Mouse (Mus musculus) liver, adult 2 months (tissue): ENCODE measurements at regions not wholly inside any gene's neighbourhood (a gene's known extent, or its start where the extent isn't known, plus 50 kb on each side); places are given as distances from the start of the nearest gene placed in this dataset.

Experiments
- CTCF ChIP-seq: fragments of 200-500 bp; IDR thresholded peaks from 2 replicates; pipeline ENCODE4 v1.5.1; 2011; ENCODE audit warnings: low read depth, low read length, control low read depth
- POLR2A ChIP-seq: fragments of 200-500 bp; IDR thresholded peaks from 2 replicates; pipeline ENCODE4 v1.6.1; 2011; ENCODE audit warnings: low read length, control low read depth; ENCODE audit not compliant: insufficient read depth; ENCODE audit errors: extremely low read depth

- TF ChIP-seq CTCF (no peak), POLR2A (no peak)
Measured at GRCm38 (mm10) chr19:36224518-36224917, 104.6 kb upstream of the Ankrd1 start.
